Mouse (Mus musculus) hindbrain, embryonic 16.5 days (tissue): ENCODE results near the gene Lig1. TPM values are rescaled to one million over a fixed set of nuclear protein-coding genes. Genes with fewer than 3 reads are reported as not detected.

Source experiments
- ATAC-seq: fragments of 200-750 bp; cut with Nextera tagmentation; 2 replicates; pipeline ENCODE4 v1.8.0; 2017; ENCODE audit warnings: moderate TSS enrichment, moderate library complexity
- H3K27ac ChIP-seq: fragments of 300-500 bp; sonication (generic); 2 replicates; pipeline ENCODE4 v1.5.1; 2014; ENCODE audit warnings: low read depth, mild to moderate bottlenecking, control low read depth, low read length, moderate library complexity
- H3K27me3 ChIP-seq: fragments of 300-500 bp; sonication (generic); replicated peaks from 2 replicates; pipeline ENCODE4 v1.6.1; 2014; ENCODE audit warnings: low read length; ENCODE audit not compliant: control insufficient read depth, insufficient read depth
- H3K36me3 ChIP-seq: fragments of 300-500 bp; sonication (generic); 2 replicates; pipeline ENCODE4 v1.6.1; 2014; ENCODE audit warnings: mild to moderate bottlenecking, low read length, moderate library complexity, mixed read lengths; ENCODE audit not compliant: control insufficient read depth, insufficient read depth
- H3K4me1 ChIP-seq: fragments of 300-500 bp; sonication (generic); 2 replicates; pipeline ENCODE4 v1.6.1; 2014; ENCODE audit warnings: low read depth, low read length; ENCODE audit not compliant: control insufficient read depth, insufficient read depth
- H3K4me2 ChIP-seq: fragments of 300-500 bp; sonication (generic); 2 replicates; pipeline ENCODE4 v1.6.1; 2014; ENCODE audit warnings: mild to moderate bottlenecking, low read length, control low read depth, moderate library complexity
- H3K4me3 ChIP-seq: fragments of 300-500 bp; sonication (generic); 2 replicates; pipeline ENCODE4 v1.5.1; 2014; ENCODE audit warnings: mild to moderate bottlenecking, low read length, control low read depth, moderate library complexity
- H3K9ac ChIP-seq: fragments of 300-500 bp; sonication (generic); 2 replicates; pipeline ENCODE4 v1.6.1; 2014; ENCODE audit warnings: low read depth, mild to moderate bottlenecking, control low read depth, low read length, moderate library complexity
- H3K9me3 ChIP-seq: fragments of 300-500 bp; sonication (generic); 2 replicates; pipeline ENCODE4 v1.6.1; 2014; ENCODE audit warnings: mild to moderate bottlenecking, low read length, moderate library complexity; ENCODE audit not compliant: control insufficient read depth
- WGBS: fragments of 180-500 bp; shearing (Covaris S2); extraction: QIAGEN DNeasy Blood & Tissue Kit; methylation state at CpG from one replicate; pipeline ENCODE4 v1.1.7; 2014; 5-methylcytosine and 5-hydroxymethylcytosine counted together
- polyA plus RNA-seq: library from polyadenylated mRNA; unstranded; fragments of >200 nt; fragmentation: Nextera tagmentation; extraction: Ambion mirVana; gene quantifications from 2 replicates; pipeline ENCODE4 v1.2.1, GENCODE M21; 2015

Lig1 gene
- polyA plus RNA-seq, result 36.0 and 37.4 TPM in 2 replicates

DNA sequence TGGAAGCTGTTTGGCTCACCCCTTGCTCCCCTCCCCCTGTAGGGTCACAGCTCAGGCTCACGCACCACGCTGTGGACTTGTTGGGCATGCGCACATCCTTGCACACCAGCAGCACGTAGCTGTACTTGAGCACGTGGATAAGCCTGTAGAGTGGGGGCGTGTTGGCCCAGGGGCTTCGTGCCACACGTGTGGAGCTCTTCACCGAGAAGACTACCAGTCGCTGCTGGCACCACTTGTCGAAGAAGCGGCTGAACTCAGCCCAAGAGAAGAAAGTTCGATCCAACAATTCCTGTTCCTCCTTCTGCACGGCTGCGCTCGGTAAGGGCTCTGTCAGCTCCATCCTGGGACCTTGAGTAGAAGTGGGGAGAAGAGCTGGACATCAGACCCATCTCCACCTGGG lies at the start of gene Lig1:
TSS of gene Lig1 (plus strand) at position 203 of the 400 bp plus-strand sequence.
- Histone ChIP-seq H3K9ac (peak within 1 kb of the TSS; percentile 92), H3K4me3 (peak within 1 kb of the TSS; percentile 84), H3K4me1 (peaks cover 8% of the 10 kb centered on the region), H3K4me2 (peak within 1 kb of the TSS; percentile 85), H3K36me3 (peaks cover 28% of the 10 kb centered on the region), H3K27ac (peak within 1 kb of the TSS; percentile 91), H3K27me3 (no peaks in the 10 kb centered on the region), H3K9me3 (no peaks in the 10 kb centered on the region)
- WGBS, result 98% methylated on average over 16 of the region's 16 CpGs
- no peak for ATAC-seq

GRCm38 (mm10) chr7:13260746-13261700 lies 16.1 kb upstream of the Lig1 start:
- 46% methylated on average over 50 of the region's 50 CpGs for WGBS
- no peaks in the 10 kb centered on the region for H3K9me3 ChIP-seq
- H3K27me3 ChIP-seq, result no peaks in the 10 kb centered on the region
- H3K9ac ChIP-seq, result no peak overlapping the region
- H3K4me3 ChIP-seq, result no peak overlapping the region
- peak; percentile 31 for ATAC-seq
- H3K4me1 ChIP-seq, result no peaks in the 10 kb centered on the region
- no peaks in the 10 kb centered on the region; the same call in 1 of the 2 replicates for H3K36me3 ChIP-seq
- no peak overlapping the region for H3K4me2 ChIP-seq
- H3K27ac ChIP-seq, result no peak overlapping the region

- Histone ChIP-seq H3K9ac (no peak overlapping the region), H3K27ac (no peak overlapping the region), H3K36me3 (no peaks in the 10 kb centered on the region; the same call in 1 of the 2 replicates), H3K9me3 (no peaks in the 10 kb centered on the region), H3K4me3 (no peak overlapping the region), H3K27me3 (no peaks in the 10 kb centered on the region), H3K4me1 (no peaks in the 10 kb centered on the region), H3K4me2 (no peak overlapping the region)
- no peak for ATAC-seq
- WGBS, result 81% methylated on average over 5 of the region's 5 CpGs
Measured at GRCm38 (mm10) chr7:13263851-13264250, 13.2 kb upstream of the Lig1 start.

GRCm38 (mm10) chr7:13264396-13264795 lies 12.7 kb upstream of the Lig1 start:
- Histone ChIP-seq H3K4me2 (no peak overlapping the region), H3K9me3 (no peaks in the 10 kb centered on the region), H3K4me1 (no peaks in the 10 kb centered on the region), H3K27ac (no peak overlapping the region), H3K27me3 (no peaks in the 10 kb centered on the region), H3K36me3 (no peaks in the 10 kb centered on the region; the same call in none of the 2 replicates), H3K9ac (no peak overlapping the region), H3K4me3 (no peak overlapping the region)
- no peak for ATAC-seq
- 43% methylated on average over 2 of the region's 2 CpGs for WGBS

DNA sequence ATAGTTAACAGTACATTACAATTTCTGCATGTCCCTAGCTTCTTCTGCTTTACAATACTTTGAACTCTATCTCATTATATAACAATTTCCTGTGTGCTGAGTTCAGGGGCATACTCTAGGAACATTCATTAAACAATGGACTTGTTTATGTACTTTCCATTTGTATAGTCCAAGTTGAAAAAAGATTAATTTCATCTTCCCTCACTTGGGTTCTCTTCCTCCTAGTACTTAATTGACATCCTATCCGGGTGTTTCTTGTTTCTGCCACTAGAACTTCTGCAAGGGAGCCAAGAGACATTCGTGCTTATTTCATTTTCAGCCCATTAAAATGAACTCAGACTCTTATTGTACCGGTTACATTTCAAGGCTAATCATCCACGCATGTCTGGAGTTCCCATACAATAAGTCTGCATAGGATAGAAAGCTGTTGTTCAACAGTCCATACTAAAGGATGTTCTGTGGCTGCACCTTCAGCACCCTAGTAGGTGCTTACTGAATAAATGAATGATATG lies 8.3 kb upstream of the Lig1 start:
- H3K4me1 ChIP-seq, result no peaks in the 10 kb centered on the region
- H3K9ac ChIP-seq, result no peak overlapping the region
- H3K4me2 ChIP-seq, result no peak overlapping the region
- ATAC-seq, result no peak
- 87% methylated on average over 4 of the region's 4 CpGs for WGBS
- H3K27ac ChIP-seq, result no peak overlapping the region
- H3K36me3 ChIP-seq, result no peaks in the 10 kb centered on the region; the same call in 1 of the 2 replicates
- H3K27me3 ChIP-seq, result no peaks in the 10 kb centered on the region
- H3K4me3 ChIP-seq, result no peak overlapping the region
- no peaks in the 10 kb centered on the region for H3K9me3 ChIP-seq

DNA sequence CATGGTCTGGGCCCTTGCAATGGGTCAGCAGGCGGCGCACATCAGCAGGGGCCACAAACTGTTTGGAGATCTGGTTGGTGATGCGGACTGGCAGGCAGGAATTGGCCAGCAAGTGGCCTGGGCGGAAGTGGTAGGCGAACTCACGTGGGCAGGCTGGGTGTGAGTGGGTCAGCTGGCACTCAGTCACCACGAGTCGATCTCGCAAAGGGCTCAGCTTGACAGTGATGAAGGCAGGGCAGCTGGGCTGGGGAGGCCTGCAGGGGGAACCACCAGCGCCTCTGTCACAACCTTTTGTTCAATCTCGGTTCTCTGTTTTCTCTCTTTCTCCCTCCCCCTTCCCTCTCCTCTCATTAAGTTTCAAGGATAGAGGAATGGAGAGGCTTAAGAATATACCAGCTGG lies 7.7 kb upstream of the Lig1 start:
- ATAC-seq, result no peak

DNA sequence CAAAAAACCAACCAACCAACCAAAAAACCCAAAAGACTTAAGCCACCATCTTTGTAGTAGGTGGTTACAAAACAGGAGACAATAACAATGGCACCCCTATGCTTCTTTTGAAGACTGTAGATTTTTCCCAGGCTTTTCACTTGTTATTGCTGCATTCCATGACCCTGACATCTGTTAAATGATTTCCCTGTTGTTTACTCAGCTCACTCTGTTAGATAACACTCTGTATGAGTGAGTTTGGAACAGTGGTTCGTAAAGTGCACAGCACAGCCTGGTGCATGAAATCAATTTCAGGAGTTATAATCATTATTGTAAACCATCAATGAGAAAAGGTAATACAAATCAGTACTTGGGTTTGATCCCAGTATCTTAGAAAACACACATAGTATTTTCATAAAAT lies 5.4 kb upstream of the Lig1 start:
- H3K9me3 ChIP-seq, result no peaks in the 10 kb centered on the region
- no peaks in the 10 kb centered on the region for H3K27me3 ChIP-seq
- WGBS, result 78% methylated on average over 1 of the region's 1 CpGs
- no peak overlapping the region for H3K9ac ChIP-seq
- peaks cover 20% of the 10 kb centered on the region for H3K36me3 ChIP-seq
- ATAC-seq, result no peak
- H3K27ac ChIP-seq, result no peak overlapping the region
- H3K4me1 ChIP-seq, result no peaks in the 10 kb centered on the region
- H3K4me3 ChIP-seq, result no peak overlapping the region
- no peak overlapping the region for H3K4me2 ChIP-seq

More for the DNA sequence above, 7.7 kb upstream of the Lig1 start:
- H3K36me3 ChIP-seq, result peaks cover 2% of the 10 kb centered on the region; the same call in 1 of the 2 replicates
- no peaks in the 10 kb centered on the region for H3K9me3 ChIP-seq
- no peak overlapping the region for H3K9ac ChIP-seq
- no peaks in the 10 kb centered on the region for H3K27me3 ChIP-seq
- no peaks in the 10 kb centered on the region for H3K4me1 ChIP-seq
- no peak overlapping the region for H3K4me3 ChIP-seq
- WGBS, result 60% methylated on average over 11 of the region's 11 CpGs
- H3K27ac ChIP-seq, result no peak overlapping the region
- H3K4me2 ChIP-seq, result no peak overlapping the region

DNA sequence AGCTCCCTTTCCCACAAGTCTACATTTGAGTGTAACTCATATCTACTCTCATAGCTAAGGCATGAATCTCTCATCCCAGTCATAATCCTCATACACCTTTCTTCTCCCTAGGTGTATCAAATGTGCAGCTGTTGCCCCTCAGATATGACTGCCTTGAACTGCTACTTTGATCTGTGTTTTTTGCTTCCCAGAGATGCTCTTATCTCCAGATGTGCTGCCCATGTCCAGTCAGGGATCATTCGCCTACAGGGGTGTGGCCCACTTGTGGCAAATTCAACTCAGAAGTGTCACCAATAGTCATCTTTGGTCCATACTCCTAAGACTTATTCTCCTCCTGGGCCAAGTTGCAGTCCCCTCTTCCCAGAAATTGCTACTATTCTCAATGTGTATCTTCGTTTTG lies 750 bp downstream of the Lig1 start:
- H3K4me1 ChIP-seq, result peaks cover 8% of the 10 kb centered on the region
- peak overlapping the region; percentile 92 for H3K9ac ChIP-seq
- H3K9me3 ChIP-seq, result no peaks in the 10 kb centered on the region
- peak overlapping the region; percentile 91 for H3K27ac ChIP-seq
- peak overlapping the region; percentile 85 for H3K4me2 ChIP-seq
- peaks cover 28% of the 10 kb centered on the region for H3K36me3 ChIP-seq
- no peak; the same call in none of the 2 replicates for ATAC-seq
- peak overlapping the region; percentile 84 for H3K4me3 ChIP-seq
- 29% methylated on average over 2 of the region's 2 CpGs for WGBS
- H3K27me3 ChIP-seq, result no peaks in the 10 kb centered on the region

- ATAC-seq, result peak; percentile 99
- under 1% methylated on average over 39 of the region's 39 CpGs for WGBS
Measured at GRCm38 (mm10) chr7:13278308-13278891, 1.3 kb downstream of the Lig1 start, which contains the start of gene Zswim9. Gene Zswim9, minus strand, starts transcription at chr7:13278721.

More at GRCm38 (mm10) chr7:13278308-13278891, 1.3 kb downstream of the Lig1 start, which contains the start of gene Zswim9:
- H3K9me3 ChIP-seq, result no peaks in the 10 kb centered on the region
- H3K27me3 ChIP-seq, result no peaks in the 10 kb centered on the region
- peak within 1 kb of the TSS; percentile 91 for H3K27ac ChIP-seq
- peaks cover 8% of the 10 kb centered on the region for H3K4me1 ChIP-seq
- H3K9ac ChIP-seq, result peak within 1 kb of the TSS; percentile 92
- peaks cover 28% of the 10 kb centered on the region for H3K36me3 ChIP-seq
- peak within 1 kb of the TSS; percentile 84 for H3K4me3 ChIP-seq
- peak within 1 kb of the TSS; percentile 85 for H3K4me2 ChIP-seq
